Mouse (Mus musculus) CH12.LX (cell line): Measurements from ENCODE around the gene Echdc3. TPM values are rescaled to one million over a fixed set of nuclear protein-coding genes. Genes with fewer than 3 reads are reported as not detected.

Experiments used
- DNase-seq: peaks from one replicate; pipeline ENCODE4 v3.0.0-alpha.2; 2013; ENCODE audit errors: extremely low read depth
- H3K27ac ChIP-seq: 2 replicates; pipeline ENCODE4 v1.5.1; 2012; ENCODE audit warnings: low read depth, mild to moderate bottlenecking, control low read depth, moderate library complexity; ENCODE audit not compliant: insufficient read depth
- H3K27me3 ChIP-seq: replicated peaks from 2 replicates; pipeline ENCODE3; 2012; ENCODE audit warnings: inconsistent platforms
- H3K36me3 ChIP-seq, 2 experiments: replicated peaks in 1 of 2; 2 replicates each; pipeline versions ENCODE3 to v1.6.1; 2012; ENCODE audit warnings: inconsistent platforms in 1 of 2, low read length in 1 of 2, mild to moderate bottlenecking in 1 of 2, mixed read lengths in 1 of 2, moderate library complexity in 1 of 2; ENCODE audit not compliant: control insufficient read depth in 1 of 2, insufficient read depth in 1 of 2
- H3K4me1 ChIP-seq, 2 experiments: 2 replicates each; pipeline ENCODE4 v1.6.1; 2012; ENCODE audit warnings: inconsistent platforms in 1 of 2, moderate library complexity in 1 of 2; ENCODE audit not compliant: insufficient read depth in 2 of 2, control insufficient read depth in 1 of 2
- H3K4me2 ChIP-seq: 2 replicates; pipeline ENCODE4 v1.6.1; 2012; ENCODE audit warnings: low read depth, mild to moderate bottlenecking, control low read depth; ENCODE audit not compliant: poor library complexity, insufficient read depth, severe bottlenecking
- H3K4me3 ChIP-seq, 3 experiments: fragments of 150-350 bp in 1 of 3; sonication (generic) in 1 of 3; replicated peaks in 1 of 3; 2 replicates each; pipeline versions ENCODE3 to v1.5.1; 2011 to 2012; ENCODE audit warnings: low read depth in 2 of 3, low read length in 2 of 3, mild to moderate bottlenecking in 2 of 3, moderate library complexity in 2 of 3, control low read depth in 1 of 3, improper control_type of control experiment in 1 of 3, inconsistent platforms in 1 of 3, mixed read lengths in 1 of 3; ENCODE audit not compliant: poor library complexity in 1 of 3
- H3K79me2 ChIP-seq: replicated peaks from 2 replicates; pipeline ENCODE4 v1.6.1; 2012; ENCODE audit warnings: mild to moderate bottlenecking, moderate library complexity; ENCODE audit not compliant: control insufficient read depth, poor library complexity, insufficient read depth, severe bottlenecking; ENCODE audit errors: extremely low read depth
- H3K9ac ChIP-seq: 2 replicates; pipeline ENCODE4 v1.6.1; 2012; ENCODE audit warnings: low read depth, mild to moderate bottlenecking, control low read depth, moderate library complexity; ENCODE audit not compliant: insufficient read depth
- H3K9me3 ChIP-seq: replicated peaks from 2 replicates; pipeline ENCODE3; 2012; ENCODE audit warnings: low read length, inconsistent platforms, mixed read lengths
- CHD2 ChIP-seq: IDR thresholded peaks from 2 replicates; pipeline ENCODE4 v1.6.1; 2011; ENCODE audit warnings: low read length, improper control_type of control experiment
- CTCF ChIP-seq, 2 experiments: IDR thresholded peaks in 1 of 2; conservative IDR thresholded peaks in 1 of 2; 2 replicates each; pipeline ENCODE4 v1.5.1; 2011 to 2012; ENCODE audit warnings: low read depth in 2 of 2, low read length in 2 of 2, improper control_type of control experiment in 1 of 2, inconsistent platforms in 1 of 2, mild to moderate bottlenecking in 1 of 2, moderate library complexity in 1 of 2
- EP300 ChIP-seq: IDR thresholded peaks from 2 replicates; pipeline ENCODE4 v1.6.1; 2011; ENCODE audit warnings: low read length, improper control_type of control experiment
- ETS1 ChIP-seq: conservative IDR thresholded peaks from 2 replicates; pipeline ENCODE4 v1.6.1; 2012; ENCODE audit warnings: low read depth, mild to moderate bottlenecking, inconsistent platforms, low read length, improper control_type of control experiment, moderate library complexity
- IRF4 ChIP-seq: IDR thresholded peaks from 2 replicates; pipeline ENCODE4 v1.6.1; 2014; ENCODE audit warnings: low read depth, mild to moderate bottlenecking, inconsistent platforms, low read length, improper control_type of control experiment
- JUND ChIP-seq: conservative IDR thresholded peaks from 2 replicates; pipeline ENCODE4 v1.6.1; 2011; ENCODE audit warnings: low read depth, low read length, improper control_type of control experiment
- MAX ChIP-seq: IDR thresholded peaks from 2 replicates; pipeline ENCODE4 v1.6.1; 2011; ENCODE audit warnings: low read length, improper control_type of control experiment
- MAZ ChIP-seq: IDR thresholded peaks from 2 replicates; pipeline ENCODE4 v1.6.1; 2012; ENCODE audit warnings: low read depth, mild to moderate bottlenecking, inconsistent platforms, low read length, improper control_type of control experiment, moderate library complexity
- MEF2A ChIP-seq: IDR thresholded peaks from 2 replicates; pipeline ENCODE4 v1.6.1; 2014; ENCODE audit warnings: low read depth, mild to moderate bottlenecking, inconsistent platforms, low read length, improper control_type of control experiment, borderline replicate concordance
- MYC ChIP-seq: IDR thresholded peaks from 2 replicates; pipeline ENCODE4 v1.6.1; 2011; ENCODE audit warnings: low read depth, mild to moderate bottlenecking, improper control_type of control experiment, low read length
- NRF1 ChIP-seq: IDR thresholded peaks from 2 replicates; pipeline ENCODE4 v1.6.1; 2014; ENCODE audit warnings: low read depth, mild to moderate bottlenecking, inconsistent platforms, low read length, improper control_type of control experiment, moderate library complexity
- POLR2AphosphoS2 ChIP-seq: IDR thresholded peaks from 2 replicates; pipeline ENCODE4 v1.6.1; 2011; ENCODE audit warnings: low read depth, low read length, improper control_type of control experiment
- RCOR1 ChIP-seq: conservative IDR thresholded peaks from 2 replicates; pipeline ENCODE4 v1.6.1; 2012; ENCODE audit warnings: low read depth, mild to moderate bottlenecking, inconsistent platforms, low read length, improper control_type of control experiment
- SIN3A ChIP-seq: IDR thresholded peaks from 2 replicates; pipeline ENCODE4 v1.6.1; 2012; ENCODE audit warnings: low read length, improper control_type of control experiment, inconsistent platforms
- USF1 ChIP-seq: IDR thresholded peaks from 2 replicates; pipeline ENCODE4 v1.6.1; 2014; ENCODE audit warnings: low read depth, mild to moderate bottlenecking, inconsistent platforms, low read length, improper control_type of control experiment
- USF2 ChIP-seq: conservative IDR thresholded peaks from 2 replicates; pipeline ENCODE4 v1.6.1; 2011; ENCODE audit warnings: low read depth, low read length, improper control_type of control experiment
- ZC3H11A ChIP-seq: IDR thresholded peaks from 2 replicates; pipeline ENCODE4 v1.6.1; 2012; ENCODE audit warnings: low read depth, mild to moderate bottlenecking, inconsistent platforms, low read length, improper control_type of control experiment
- dilution Hi-C: fragments of 300-500 bp; cut with MboI; formaldehyde crosslinking; loops from 2 replicates; pipeline ENCODE4 v1.14.3; 2020; ENCODE audit warnings: low sequenced_read_pairs; ENCODE audit not compliant: extremely low pct_unique_long_range_greater_than_20kb, extremely low pct_ligation_motif_present
- in situ Hi-C: fragments of 300-500 bp; cut with MboI; formaldehyde crosslinking; loops from 3 replicates; pipeline ENCODE4 v1.14.3; 2019; ENCODE audit warnings: low sequenced_read_pairs, low pct_ligation_motif_present, low pct_unique_long_range_greater_than_20kb, mixed read lengths
- polyA plus RNA-seq: library from polyadenylated mRNA; unstranded; fragments of >175 nt; gene quantifications from 2 replicates; pipeline ENCODE4 v1.2.1, GENCODE M21; 2012; ENCODE audit warnings: low read depth; ENCODE audit not compliant: insufficient read length
- total RNA-seq, 2 experiments: library from RNA; depleted of rRNA; stranded (reverse); fragments of 300-350 nt in 1 of 2; fragments of >200 nt in 1 of 2; gene quantifications; 2 replicates each; pipeline ENCODE4 v1.2.3; 2012 to 2014

Gene Echdc3
- total and polyA plus RNA-seq, 3 experiments = 9.2 to 17.4 (median 10.6) TPM

GRCm38 (mm10) chr2:6260661-6261060 lies 47.8 kb upstream of the Echdc3 start:
- dilution Hi-C loops (no loop called here), in situ Hi-C loops (no loop called here)
- peaks cover 13 to 63% of the 10 kb centered on the region in 2 experiments for H3K4me1 ChIP-seq
- H3K79me2 ChIP-seq = no peaks in the 10 kb centered on the region
- H3K36me3 ChIP-seq = no peaks in the 10 kb centered on the region
- H3K9me3 ChIP-seq = peaks cover 10% of the 10 kb centered on the region
- no peak overlapping the region for H3K4me3 ChIP-seq
- TF ChIP-seq USF2 = no peak
- TF ChIP-seq RCOR1 = no peak
- TF ChIP-seq MAX = no peak
- TF ChIP-seq JUND = no peak
- no peak for TF ChIP-seq USF1
- no peak for TF ChIP-seq EP300
- TF ChIP-seq POLR2AphosphoS2 = no peak
- TF ChIP-seq ZC3H11A = no peak
- TF ChIP-seq MEF2A = no peak
- TF ChIP-seq CHD2 = no peak
- no peak for TF ChIP-seq NRF1
- no peak for TF ChIP-seq SIN3A
- no peak for TF ChIP-seq ETS1
- TF ChIP-seq MYC = no peak
- no peak for TF ChIP-seq CTCF (conservative IDR thresholded peaks at IDR 0.05 in 1 of 2, IDR thresholded peaks at IDR 0.05 in 1 of 2; ENCODE audit: low read depth in 2 of 2, low read length in 2 of 2)
- no peak for DNase-seq
- H3K27me3 ChIP-seq = no peaks in the 10 kb centered on the region
- H3K4me2 ChIP-seq = no peak overlapping the region
- H3K9ac ChIP-seq = no peak overlapping the region
- H3K27ac ChIP-seq = no peak overlapping the region

DNA sequence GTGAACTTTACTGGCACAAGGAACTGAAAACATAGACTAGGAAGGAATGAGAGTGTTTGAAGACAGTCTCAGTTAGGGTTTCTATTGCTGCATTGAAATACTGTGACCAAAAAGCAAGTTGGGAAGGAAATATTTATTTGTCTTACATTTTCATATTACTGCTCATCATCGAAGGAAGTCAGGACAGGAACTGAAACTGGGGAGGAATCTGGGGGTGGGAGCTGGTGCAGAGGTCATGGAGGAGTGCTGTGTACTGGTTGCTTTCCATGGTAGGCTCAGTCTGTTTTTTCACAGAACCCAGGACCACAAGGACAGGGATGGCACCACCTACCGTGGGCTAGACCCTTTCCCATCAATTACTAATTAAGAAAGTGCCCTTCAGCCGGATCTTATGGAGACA lies 46.3 kb upstream of the Echdc3 start:
- H3K4me2 ChIP-seq = no peak overlapping the region
- H3K36me3 ChIP-seq = no peaks in the 10 kb centered on the region
- no peaks in the 10 kb centered on the region for H3K79me2 ChIP-seq
- no peak overlapping the region for H3K9ac ChIP-seq
- peaks cover 13 to 59% of the 10 kb centered on the region in 2 experiments for H3K4me1 ChIP-seq
- DNase-seq = no peak
- H3K4me3 ChIP-seq = no peak overlapping the region
- peaks cover 5% of the 10 kb centered on the region for H3K9me3 ChIP-seq
- dilution Hi-C loops (no loop called here), in situ Hi-C loops (no loop called here)
- H3K27ac ChIP-seq = no peak overlapping the region
- no peaks in the 10 kb centered on the region for H3K27me3 ChIP-seq
- TF ChIP-seq MAZ (no peak), EP300 (peak; percentile 82), IRF4 (peak; percentile 72)
